Mouse (Mus musculus): ENCODE results near the gene Foxi3. TPM values are rescaled to one million over a fixed set of nuclear protein-coding genes. Genes with fewer than 3 reads are reported as not detected.

Gene Foxi3
- polyA plus RNA-seq, 1 experiment from 2014 or later: not detected

GRCm38 (mm10) chr6:70973066-70973465 is 16.7 kb downstream of the Foxi3 start:
- no peak overlapping the region for H3K4me3 ChIP-seq (ENCODE audit: low read length)
- no peaks in the 10 kb centered on the region for H3K9me3 ChIP-seq (ENCODE audit: control insufficient read depth, low read length)
- no peaks in the 10 kb centered on the region for H3K27me3 ChIP-seq (replicated peaks; ENCODE audit: control insufficient read depth, insufficient read depth, low read length)
- H3K4me2 ChIP-seq (ENCODE audit: low read length): no peak overlapping the region
- no peak overlapping the region for H3K27ac ChIP-seq (ENCODE audit: low read depth, low read length)
- WGBS: 56% methylated on average over 3 of the region's 3 CpGs
- H3K36me3 ChIP-seq (ENCODE audit: control insufficient read depth, insufficient read depth, low read length): no peaks in the 10 kb centered on the region
- no peak overlapping the region for H3K9ac ChIP-seq (ENCODE audit: low read depth, low read length)
- H3K4me1 ChIP-seq (ENCODE audit: control insufficient read depth, insufficient read depth, low read depth, low read length): no peaks in the 10 kb centered on the region
- no peak for ATAC-seq

GRCm38 (mm10) chr6:70981036-70981435 is 24.7 kb downstream of the Foxi3 start:
- ATAC-seq: no peak
- H3K4me2 ChIP-seq (ENCODE audit: low read length): no peak overlapping the region
- WGBS: 81% methylated on average over 8 of the region's 8 CpGs
- H3K27me3 ChIP-seq (replicated peaks; ENCODE audit: control insufficient read depth, insufficient read depth, low read length): no peaks in the 10 kb centered on the region
- H3K9me3 ChIP-seq (ENCODE audit: control insufficient read depth, low read length): no peaks in the 10 kb centered on the region
- H3K4me3 ChIP-seq (ENCODE audit: low read length): no peak overlapping the region
- no peaks in the 10 kb centered on the region for H3K4me1 ChIP-seq (ENCODE audit: control insufficient read depth, insufficient read depth, low read depth, low read length)
- no peak overlapping the region for H3K9ac ChIP-seq (ENCODE audit: low read depth, low read length)
- H3K36me3 ChIP-seq (ENCODE audit: control insufficient read depth, insufficient read depth, low read length): no peaks in the 10 kb centered on the region
- no peak overlapping the region for H3K27ac ChIP-seq (ENCODE audit: low read depth, low read length)

- Histone ChIP-seq H3K4me3 (ENCODE audit: low read length) (no peak overlapping the region), H3K9ac (ENCODE audit: low read depth, low read length) (no peak overlapping the region), H3K4me2 (ENCODE audit: low read length) (no peak overlapping the region), H3K9me3 (ENCODE audit: control insufficient read depth, low read length) (no peaks in the 10 kb centered on the region), H3K27me3 (replicated peaks; ENCODE audit: control insufficient read depth, insufficient read depth, low read length) (no peaks in the 10 kb centered on the region), H3K4me1 (ENCODE audit: control insufficient read depth, insufficient read depth, low read depth, low read length) (no peaks in the 10 kb centered on the region), H3K36me3 (ENCODE audit: control insufficient read depth, insufficient read depth, low read length) (no peaks in the 10 kb centered on the region), H3K27ac (ENCODE audit: low read depth, low read length) (no peak overlapping the region)
- 74% methylated on average over 1 of the region's 1 CpGs for WGBS
- ATAC-seq: no peak
These were observed 26.1 kb downstream of the Foxi3 start for GRCm38 (mm10) chr6:70982416-70982815.

DNA sequence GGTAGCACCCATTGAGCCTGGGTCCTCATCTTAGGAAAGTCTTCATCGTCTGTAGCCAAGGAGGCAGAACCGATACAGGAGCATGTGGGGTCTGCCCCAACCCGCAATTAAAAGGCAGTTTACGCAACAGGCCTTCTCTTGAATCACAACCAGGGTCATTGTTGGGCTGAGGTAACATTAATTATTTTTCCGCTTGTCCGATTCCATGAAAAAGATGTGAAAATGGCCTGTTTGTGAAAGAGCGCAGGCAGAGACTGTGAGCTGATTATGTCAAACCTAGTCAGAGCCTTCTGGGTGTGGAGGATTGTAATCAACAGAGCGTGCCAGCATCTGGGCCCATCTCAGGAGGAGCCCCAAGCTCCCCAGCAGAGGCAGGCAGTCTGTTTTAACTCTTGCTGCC is 30.4 kb downstream of the Foxi3 start:
- Histone ChIP-seq H3K36me3 (ENCODE audit: control insufficient read depth, insufficient read depth, low read length) (no peaks in the 10 kb centered on the region), H3K4me2 (ENCODE audit: low read length) (no peak overlapping the region), H3K9me3 (ENCODE audit: control insufficient read depth, low read length) (no peaks in the 10 kb centered on the region), H3K27me3 (replicated peaks; ENCODE audit: control insufficient read depth, insufficient read depth, low read length) (no peaks in the 10 kb centered on the region), H3K4me3 (ENCODE audit: low read length) (no peak overlapping the region), H3K9ac (ENCODE audit: low read depth, low read length) (no peak overlapping the region), H3K4me1 (ENCODE audit: control insufficient read depth, insufficient read depth, low read depth, low read length) (no peaks in the 10 kb centered on the region), H3K27ac (ENCODE audit: low read depth, low read length) (no peak overlapping the region)
- ATAC-seq: 0 out of 2 replicates have a peak, but pooled peaks have one; percentile 40
- 27% methylated on average over 8 of the region's 8 CpGs for WGBS

- H3K27me3 ChIP-seq (replicated peaks; ENCODE audit: control insufficient read depth, insufficient read depth, low read length): no peaks in the 10 kb centered on the region
- no peak overlapping the region for H3K9ac ChIP-seq (ENCODE audit: low read depth, low read length)
- H3K4me1 ChIP-seq (ENCODE audit: control insufficient read depth, insufficient read depth, low read depth, low read length): no peaks in the 10 kb centered on the region
- no peak overlapping the region for H3K4me2 ChIP-seq (ENCODE audit: low read length)
- H3K27ac ChIP-seq (ENCODE audit: low read depth, low read length): no peak overlapping the region
- no peak overlapping the region for H3K4me3 ChIP-seq (ENCODE audit: low read length)
- no peaks in the 10 kb centered on the region for H3K9me3 ChIP-seq (ENCODE audit: control insufficient read depth, low read length)
- no peak for ATAC-seq
- 71% methylated on average over 4 of the region's 4 CpGs for WGBS
- no peaks in the 10 kb centered on the region for H3K36me3 ChIP-seq (ENCODE audit: control insufficient read depth, insufficient read depth, low read length)
These were observed 39.9 kb downstream of the Foxi3 start for GRCm38 (mm10) chr6:70996123-70996723.

DNA sequence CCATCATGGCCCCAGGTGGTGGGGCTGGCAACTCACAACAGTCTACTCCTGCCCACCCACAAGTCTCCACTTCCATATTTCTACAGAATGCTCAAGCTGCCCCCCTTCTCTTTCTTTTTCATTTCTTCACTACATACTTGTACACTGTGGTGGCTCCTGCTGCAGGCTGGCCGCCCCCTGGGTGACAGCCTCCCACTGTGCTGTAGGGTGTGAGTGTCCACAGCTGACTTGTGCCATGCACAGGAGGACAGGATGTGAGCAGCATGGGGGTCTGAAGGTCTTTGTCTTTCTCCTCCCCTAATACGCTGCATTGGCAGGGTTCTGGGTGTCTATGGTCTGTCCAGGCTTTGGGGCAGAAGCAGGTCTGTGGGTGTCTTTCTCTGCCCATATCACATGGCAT is 46.3 kb downstream of the Foxi3 start:
- no peaks in the 10 kb centered on the region for H3K4me1 ChIP-seq (ENCODE audit: control insufficient read depth, insufficient read depth, low read depth, low read length)
- no peaks in the 10 kb centered on the region for H3K27me3 ChIP-seq (replicated peaks; ENCODE audit: control insufficient read depth, insufficient read depth, low read length)
- H3K9ac ChIP-seq (ENCODE audit: low read depth, low read length): no peak overlapping the region
- H3K4me2 ChIP-seq (ENCODE audit: low read length): no peak overlapping the region
- 93% methylated on average over 2 of the region's 2 CpGs for WGBS
- H3K36me3 ChIP-seq (ENCODE audit: control insufficient read depth, insufficient read depth, low read length): no peaks in the 10 kb centered on the region
- H3K27ac ChIP-seq (ENCODE audit: low read depth, low read length): no peak overlapping the region
- no peaks in the 10 kb centered on the region for H3K9me3 ChIP-seq (ENCODE audit: control insufficient read depth, low read length)
- no peak overlapping the region for H3K4me3 ChIP-seq (ENCODE audit: low read length)
- ATAC-seq: no peak

DNA sequence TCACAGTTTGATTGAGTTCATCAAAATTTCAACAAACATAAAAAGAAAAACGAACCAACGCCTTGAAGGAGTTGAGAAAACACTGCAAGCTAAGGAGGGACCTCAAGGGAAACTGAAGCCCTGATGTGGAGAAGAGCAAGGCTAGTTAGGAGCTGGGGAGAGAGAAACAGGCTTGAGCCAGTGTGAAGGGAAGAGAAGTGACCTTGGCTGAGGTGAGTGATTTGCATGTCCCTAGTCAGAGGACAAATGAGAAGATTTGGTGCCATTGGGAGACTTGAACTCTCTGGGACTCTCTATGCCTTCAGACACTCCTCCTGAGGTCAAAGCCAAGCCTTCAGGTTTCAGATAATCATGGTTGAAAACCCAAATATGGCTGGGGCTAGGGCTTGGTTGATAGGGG is 47.8 kb downstream of the Foxi3 start:
- Histone ChIP-seq H3K9ac (ENCODE audit: low read depth, low read length) (no peak overlapping the region), H3K36me3 (ENCODE audit: control insufficient read depth, insufficient read depth, low read length) (no peaks in the 10 kb centered on the region), H3K9me3 (ENCODE audit: control insufficient read depth, low read length) (no peaks in the 10 kb centered on the region), H3K4me3 (ENCODE audit: low read length) (no peak overlapping the region), H3K27ac (ENCODE audit: low read depth, low read length) (no peak overlapping the region), H3K4me2 (ENCODE audit: low read length) (no peak overlapping the region), H3K4me1 (ENCODE audit: control insufficient read depth, insufficient read depth, low read depth, low read length) (no peaks in the 10 kb centered on the region), H3K27me3 (replicated peaks; ENCODE audit: control insufficient read depth, insufficient read depth, low read length) (no peaks in the 10 kb centered on the region)
- no peak for ATAC-seq
- 91% methylated on average over 2 of the region's 2 CpGs for WGBS

Other genes with a start within 250 kb of the Foxi3 start
- gene Rpia, start 164.3 kb upstream of the Foxi3 start, polyA plus RNA-seq (2015; fragmentation: Nextera tagmentation; extraction: Ambion mirVana): 2.1 and 2.3 TPM in 2 replicates
- 10.4 and 11.8 TPM in 2 replicates for gene Eif2ak3, start 112.0 kb upstream of the Foxi3 start, polyA plus RNA-seq (2015; fragmentation: Nextera tagmentation; extraction: Ambion mirVana)
- gene Tex37, start 37.6 kb upstream of the Foxi3 start, polyA plus RNA-seq (2015; fragmentation: Nextera tagmentation; extraction: Ambion mirVana): not detected in 2 replicates
- 6.3 and 6.5 TPM in 2 replicates for gene Thnsl2, start 187.9 kb downstream of the Foxi3 start, polyA plus RNA-seq (2015; fragmentation: Nextera tagmentation; extraction: Ambion mirVana)
- not detected in 2 replicates for gene Fabp1, start 243.3 kb downstream of the Foxi3 start, polyA plus RNA-seq (2015; fragmentation: Nextera tagmentation; extraction: Ambion mirVana)

All from hindbrain, embryonic 16.5 days (tissue).